Mouse (Mus musculus) cortical plate, adult 2 months (tissue): ENCODE data around the gene Pard3b.

ENCODE experiments used
- CTCF ChIP-seq: fragments of 200-500 bp; IDR thresholded peaks from 2 replicates; pipeline ENCODE4 v1.5.1; 2011; ENCODE audit warnings: mild to moderate bottlenecking, control low read depth, low read length; ENCODE audit not compliant: insufficient read depth; ENCODE audit errors: extremely low read depth
- POLR2A ChIP-seq: fragments of 200-500 bp; IDR thresholded peaks from 2 replicates; pipeline ENCODE4 v1.6.1; 2011; ENCODE audit warnings: mild to moderate bottlenecking, low read length, control low read depth; ENCODE audit not compliant: insufficient read depth; ENCODE audit errors: extremely low read depth

- TF ChIP-seq POLR2A (no peak), CTCF (no peak)
These were observed 563.1 kb downstream of the Pard3b start for GRCm38 (mm10) chr1:62201686-62202257.
